Mouse (Mus musculus) thymus, postnatal 14 days (tissue): ENCODE results near the gene Cep162.

Source experiments
- DNase-seq: peaks from one replicate; pipeline ENCODE4 v3.0.0; 2021

Cep162 gene

GRCm38 (mm10) chr9:87152641-87153325 lies 102.6 kb downstream of the Cep162 start:
- no peak for DNase-seq

GRCm38 (mm10) chr9:87147927-87148326 lies 107.4 kb downstream of the Cep162 start:
- DNase-seq = no peak

- DNase-seq = no peak
These were observed 108.9 kb downstream of the Cep162 start for GRCm38 (mm10) chr9:87146400-87146799.

GRCm38 (mm10) chr9:87145671-87146070 lies 109.7 kb downstream of the Cep162 start:
- no peak for DNase-seq

GRCm38 (mm10) chr9:87145180-87145579 lies 110.2 kb downstream of the Cep162 start:
- no peak for DNase-seq

- peak; percentile 3 for DNase-seq
These were observed 110.8 kb downstream of the Cep162 start for GRCm38 (mm10) chr9:87144532-87144931.

- DNase-seq = peak; percentile 18
These were observed 111.2 kb downstream of the Cep162 start, which contains the start of gene Mrap2 for GRCm38 (mm10) chr9:87144106-87144505. Gene Mrap2 (plus strand): TSS chr9:87144306.

- no peak for DNase-seq
These were observed 112.3 kb downstream of the Cep162 start for GRCm38 (mm10) chr9:87143076-87143475.
